Mouse (Mus musculus) ES-E14 (cell line): ENCODE results near the gene Gm3854. TPM values are rescaled to one million over a fixed set of nuclear protein-coding genes. Genes with fewer than 3 reads are reported as not detected.

Experiments used
- DNase-seq: peaks from one replicate; pipeline ENCODE4 v3.0.0-alpha.2; 2013; ENCODE audit warnings: low read depth, low spot score
- H3K27ac ChIP-seq: 2 replicates; pipeline ENCODE4 v1.5.1; 2012; ENCODE audit warnings: low read depth, mild to moderate bottlenecking, low read length, moderate library complexity, mixed read lengths; ENCODE audit not compliant: poor library complexity, insufficient read depth, severe bottlenecking
- H3K36me3 ChIP-seq: 2 replicates; pipeline ENCODE4 v1.6.1; 2012; ENCODE audit warnings: mild to moderate bottlenecking, low read length, moderate library complexity, mixed read lengths; ENCODE audit not compliant: control insufficient read depth, poor library complexity, insufficient read depth, severe bottlenecking
- H3K4me1 ChIP-seq, 2 experiments: fragments of 150-350 bp in 1 of 2; sonication (generic) in 1 of 2; 2 replicates each; pipeline ENCODE4 v1.6.1; 2012; ENCODE audit warnings: low read length in 2 of 2, mild to moderate bottlenecking in 1 of 2, mixed read lengths in 1 of 2; ENCODE audit not compliant: control insufficient read depth in 2 of 2, insufficient read depth in 2 of 2, poor library complexity in 1 of 2
- H3K4me3 ChIP-seq, 2 experiments: fragments of 150-350 bp in 1 of 2; sonication (generic) in 1 of 2; 2 replicates each; pipeline ENCODE4 v1.5.1; 2012; ENCODE audit warnings: low read length in 2 of 2, low read depth in 1 of 2, mild to moderate bottlenecking in 1 of 2, mixed read lengths in 1 of 2; ENCODE audit not compliant: insufficient read depth in 1 of 2, poor library complexity in 1 of 2, severe bottlenecking in 1 of 2
- H3K9ac ChIP-seq: 2 replicates; pipeline ENCODE4 v1.6.1; 2012; ENCODE audit warnings: low read depth, mild to moderate bottlenecking, low read length, mixed read lengths; ENCODE audit not compliant: poor library complexity, insufficient read depth, severe bottlenecking
- H3K9me3 ChIP-seq: fragments of 150-350 bp; sonication (generic); 2 replicates; pipeline ENCODE4 v1.6.1; 2012; ENCODE audit warnings: low read depth, mild to moderate bottlenecking, low read length; ENCODE audit not compliant: control insufficient read depth, insufficient read depth
- CHD2 ChIP-seq: IDR thresholded peaks from 2 replicates; pipeline ENCODE4 v1.6.1; 2014; ENCODE audit warnings: mild to moderate bottlenecking, low read depth, low read length, inconsistent platforms
- HCFC1 ChIP-seq: IDR thresholded peaks from 2 replicates; pipeline ENCODE4 v1.6.1; 2012; ENCODE audit warnings: low read length, inconsistent platforms, borderline replicate concordance; ENCODE audit not compliant: insufficient read depth
- MAFK ChIP-seq: IDR thresholded peaks from 2 replicates; pipeline ENCODE4 v1.6.1; 2014; ENCODE audit warnings: mild to moderate bottlenecking, low read depth, low read length, inconsistent platforms; ENCODE audit not compliant: insufficient read depth
- ZC3H11A ChIP-seq: IDR thresholded peaks from 2 replicates; pipeline ENCODE4 v1.6.1; 2012; ENCODE audit warnings: low read depth, mild to moderate bottlenecking, inconsistent platforms, low read length, borderline replicate concordance
- ZNF384 ChIP-seq: IDR thresholded peaks from 2 replicates; pipeline ENCODE4 v1.6.1; 2012; ENCODE audit warnings: low read depth, low read length, inconsistent platforms
- in situ Hi-C, 2 experiments: fragments of 600-800 bp; cut with MboI; formaldehyde crosslinking; loops; one replicate each; pipeline ENCODE4 v1.15.1; 2025; ENCODE audit warnings: low sequenced_read_pairs in 2 of 2, inconsistent platforms in 1 of 2; ENCODE audit not compliant: unreplicated experiment in 2 of 2
- total RNA-seq: library from RNA; depleted of rRNA; stranded (reverse); fragments of 300-350 nt; gene quantifications from 2 replicates; pipeline ENCODE4 v1.2.3, GENCODE M21; 2012

Gene Gm3854
- total RNA-seq, 1 experiment = 2.9 TPM

GRCm38 (mm10) chr7:6339865-6340264 is 3.7 kb upstream of the Gm3854 start:
- Histone ChIP-seq H3K9me3 (no peaks in the 10 kb centered on the region), H3K27ac (no peak overlapping the region), H3K4me3 (no peak overlapping the region), H3K9ac (no peak overlapping the region), H3K4me1 (no peaks in the 10 kb centered on the region), H3K36me3 (no peaks in the 10 kb centered on the region)
- no peak for DNase-seq
- TF ChIP-seq ZC3H11A (no peak), ZNF384 (no peak), HCFC1 (no peak), MAFK (no peak), CHD2 (no peak)
- in situ Hi-C loops = no loop called here

- Histone ChIP-seq H3K9ac (peak overlapping the region; percentile 69; the same call in 1 of the 2 replicates), H3K36me3 (no peaks in the 10 kb centered on the region), H3K27ac (no peak overlapping the region), H3K9me3 (no peaks in the 10 kb centered on the region), H3K4me3 (peak overlapping the region; percentile 92 to 97), H3K4me1 (no peaks in the 10 kb centered on the region; a peak in 1 of 4 replicates)
- DNase-seq = no peak
- TF ChIP-seq MAFK (no peak), CHD2 (no peak), ZNF384 (no peak), HCFC1 (no peak), ZC3H11A (no peak)
- in situ Hi-C loops = no loop called here
Observed at GRCm38 (mm10) chr7:6344124-6344523, 565 bp downstream of the Gm3854 start.

GRCm38 (mm10) chr7:6358121-6358520 is 14.6 kb downstream of the Gm3854 start:
- no peak for DNase-seq
- Histone ChIP-seq H3K9ac (no peak overlapping the region), H3K9me3 (no peaks in the 10 kb centered on the region), H3K27ac (no peak overlapping the region), H3K36me3 (peaks cover 3% of the 10 kb centered on the region; the same call in 1 of the 2 replicates), H3K4me1 (peaks cover 0 to 4% of the 10 kb centered on the region in 2 experiments; a peak in 2 of 4 replicates), H3K4me3 (no peak overlapping the region)
- TF ChIP-seq ZC3H11A = no peak
- TF ChIP-seq MAFK = no peak
- TF ChIP-seq HCFC1 = no peak
- no peak for TF ChIP-seq ZNF384
- TF ChIP-seq CHD2 = no peak
- in situ Hi-C loops = loop anchor here (5.0 to 10.0 kb wide), 3 partner anchors 67 to 169 kb away; no protein-coding TSS in a partner anchor

GRCm38 (mm10) chr7:6358937-6359590 is 15.5 kb downstream of the Gm3854 start:
- H3K27ac ChIP-seq = no peak overlapping the region
- H3K4me1 ChIP-seq = peaks cover 0 to 4% of the 10 kb centered on the region in 2 experiments; a peak in 2 of 4 replicates
- no peak overlapping the region for H3K4me3 ChIP-seq
- in situ Hi-C loops = loop anchor here (5.0 to 10.0 kb wide), 3 partner anchors 66 to 168 kb away; no protein-coding TSS in a partner anchor
- peak; percentile 43; the same call in 1 of the 2 replicates for TF ChIP-seq ZC3H11A
- TF ChIP-seq HCFC1 = no peak
- no peaks in the 10 kb centered on the region for H3K9me3 ChIP-seq
- DNase-seq = no peak
- H3K36me3 ChIP-seq = peaks cover 3% of the 10 kb centered on the region; the same call in 1 of the 2 replicates
- H3K9ac ChIP-seq = no peak overlapping the region
